Mouse (Mus musculus) stomach, embryonic 14.5 days (tissue): Measurements from ENCODE around the gene Atp5d. TPM values are rescaled to one million over a fixed set of nuclear protein-coding genes. Genes with fewer than 3 reads are reported as not detected.

Experiments
- ATAC-seq: fragments of 200-750 bp; cut with Nextera tagmentation; 2 replicates; pipeline ENCODE4 v1.8.0; 2017; ENCODE audit warnings: low read depth, moderate TSS enrichment; ENCODE audit not compliant: insufficient number of reproducible peaks, insufficient read depth, low FRiP score
- H3K27ac ChIP-seq: fragments of 300-500 bp; sonication (generic); 2 replicates; pipeline ENCODE4 v1.5.1; 2014; ENCODE audit warnings: mild to moderate bottlenecking, low read length, moderate library complexity, mixed read lengths
- H3K27me3 ChIP-seq: fragments of 300-500 bp; sonication (generic); 2 replicates; pipeline ENCODE4 v1.6.1; 2014; ENCODE audit warnings: low read length, control low read depth, mixed read lengths; ENCODE audit not compliant: control insufficient read depth, insufficient read depth
- H3K36me3 ChIP-seq: fragments of 300-500 bp; sonication (generic); 2 replicates; pipeline ENCODE4 v1.6.1; 2014; ENCODE audit warnings: mild to moderate bottlenecking, control low read depth, low read length, moderate library complexity, mixed read lengths; ENCODE audit not compliant: control insufficient read depth, insufficient read depth
- H3K4me1 ChIP-seq: fragments of 300-500 bp; sonication (generic); 2 replicates; pipeline ENCODE4 v1.6.1; 2014; ENCODE audit warnings: low read length, control low read depth, mixed read lengths; ENCODE audit not compliant: control insufficient read depth, insufficient read depth
- H3K4me2 ChIP-seq: fragments of 300-500 bp; sonication (generic); replicated peaks from 2 replicates; pipeline ENCODE4 v1.6.1; 2014; ENCODE audit warnings: low read depth, low read length, control low read depth
- H3K4me3 ChIP-seq: fragments of 300-500 bp; sonication (generic); 2 replicates; pipeline ENCODE4 v1.5.1; 2014; ENCODE audit warnings: low read depth, low read length, control low read depth
- H3K9ac ChIP-seq: fragments of 300-500 bp; sonication (generic); replicated peaks from 2 replicates; pipeline ENCODE4 v1.6.1; 2014; ENCODE audit warnings: low read depth, mild to moderate bottlenecking, control low read depth, low read length, moderate library complexity, mixed read lengths
- H3K9me3 ChIP-seq: fragments of 300-500 bp; sonication (generic); 2 replicates; pipeline ENCODE4 v1.6.1; 2016; ENCODE audit warnings: low read depth, low read length, control low read depth; ENCODE audit not compliant: control insufficient read depth
- WGBS: fragments of 180-500 bp; shearing (Covaris S2); extraction: QIAGEN DNeasy Blood & Tissue Kit; methylation state at CpG from one replicate; pipeline ENCODE4 v1.1.7; 2014; 5-methylcytosine and 5-hydroxymethylcytosine counted together
- polyA plus RNA-seq: library from polyadenylated mRNA; unstranded; fragments of >200 nt; fragmentation: Nextera tagmentation; extraction: Ambion mirVana; gene quantifications from 2 replicates; pipeline ENCODE4 v1.2.1, GENCODE M21; 2014

The Atp5d gene
- polyA plus RNA-seq, 1 experiment from 2014 or later: 531 TPM

GRCm38 (mm10) chr10:80144864-80145838 is 6.7 kb downstream of the Atp5d start:
- Histone ChIP-seq H3K9ac (no peak overlapping the region), H3K4me1 (peaks cover 33% of the 10 kb centered on the region), H3K4me2 (no peak overlapping the region), H3K36me3 (peaks cover 27% of the 10 kb centered on the region; the same call in 1 of the 2 replicates), H3K4me3 (no peak overlapping the region), H3K9me3 (no peaks in the 10 kb centered on the region), H3K27me3 (no peaks in the 10 kb centered on the region), H3K27ac (peak overlapping the region; percentile 100; the same call in 1 of the 2 replicates)
- no peak for ATAC-seq
- WGBS: 75% methylated on average over 20 of the region's 20 CpGs

- Histone ChIP-seq H3K4me3 (no peak overlapping the region), H3K36me3 (peaks cover 27% of the 10 kb centered on the region; the same call in 1 of the 2 replicates), H3K9me3 (no peaks in the 10 kb centered on the region), H3K4me2 (no peak overlapping the region), H3K9ac (no peak overlapping the region), H3K4me1 (peaks cover 31% of the 10 kb centered on the region), H3K27me3 (no peaks in the 10 kb centered on the region), H3K27ac (peak overlapping the region; percentile 100; the same call in 1 of the 2 replicates)
- ATAC-seq: no peak
- WGBS: 87% methylated on average over 6 of the region's 6 CpGs
Measured at GRCm38 (mm10) chr10:80145896-80146295, 7.5 kb downstream of the Atp5d start.

GRCm38 (mm10) chr10:80146568-80147011 is 8.2 kb downstream of the Atp5d start:
- H3K27ac ChIP-seq: peak overlapping the region; percentile 100; the same call in 1 of the 2 replicates
- no peaks in the 10 kb centered on the region for H3K9me3 ChIP-seq
- WGBS: 71% methylated on average over 4 of the region's 4 CpGs
- peaks cover 29% of the 10 kb centered on the region for H3K4me1 ChIP-seq
- H3K27me3 ChIP-seq: no peaks in the 10 kb centered on the region
- 0 out of 2 replicates have a peak overlapping the region, but pooled peaks have one; percentile 18 for H3K9ac ChIP-seq
- H3K36me3 ChIP-seq: peaks cover 31% of the 10 kb centered on the region; the same call in 1 of the 2 replicates
- ATAC-seq: no peak
- H3K4me2 ChIP-seq: no peak overlapping the region
- H3K4me3 ChIP-seq: no peak overlapping the region

- Histone ChIP-seq H3K27me3 (no peaks in the 10 kb centered on the region), H3K9me3 (no peaks in the 10 kb centered on the region), H3K4me2 (peak overlapping the region; percentile 46), H3K9ac (peak overlapping the region; percentile 90; the same call in 1 of the 2 replicates), H3K27ac (peak overlapping the region; percentile 100), H3K4me3 (peak overlapping the region; percentile 67; the same call in 1 of the 2 replicates), H3K4me1 (peaks cover 29% of the 10 kb centered on the region), H3K36me3 (peaks cover 37% of the 10 kb centered on the region; the same call in 1 of the 2 replicates)
- WGBS: 63% methylated on average over 5 of the region's 5 CpGs
- ATAC-seq: no peak
Measured at GRCm38 (mm10) chr10:80147146-80147718, 8.8 kb downstream of the Atp5d start.

GRCm38 (mm10) chr10:80147719-80148601 is 9.5 kb downstream of the Atp5d start, which contains the start of gene Midn:
TSS of gene Midn (plus strand) at chr10:80148272.
- Histone ChIP-seq H3K27ac (peak within 1 kb of the TSS; percentile 100), H3K4me1 (peaks cover 33% of the 10 kb centered on the region), H3K9ac (peak within 1 kb of the TSS; percentile 90), H3K4me3 (peak within 1 kb of the TSS; percentile 67), H3K27me3 (no peaks in the 10 kb centered on the region), H3K4me2 (peak within 1 kb of the TSS; percentile 46), H3K9me3 (no peaks in the 10 kb centered on the region), H3K36me3 (peaks cover 44% of the 10 kb centered on the region)
- peak; percentile 46 for ATAC-seq
- 2% methylated on average over 39 of the region's 42 CpGs for WGBS

- Histone ChIP-seq H3K4me2 (peak overlapping the region; percentile 46), H3K9me3 (no peaks in the 10 kb centered on the region), H3K27me3 (no peaks in the 10 kb centered on the region), H3K9ac (peak overlapping the region; percentile 90), H3K4me1 (peaks cover 41% of the 10 kb centered on the region), H3K36me3 (peaks cover 47% of the 10 kb centered on the region), H3K27ac (peak overlapping the region; percentile 100), H3K4me3 (peak overlapping the region; percentile 67)
- under 1% methylated on average over 57 of the region's 57 CpGs for WGBS
- ATAC-seq: peak; percentile 42
Measured at GRCm38 (mm10) chr10:80148610-80149290, 10.3 kb downstream of the Atp5d start.

GRCm38 (mm10) chr10:80149291-80150225 is 11.1 kb downstream of the Atp5d start:
- Histone ChIP-seq H3K36me3 (peaks cover 48% of the 10 kb centered on the region), H3K4me3 (peak overlapping the region; percentile 67), H3K27ac (peak overlapping the region; percentile 100), H3K9me3 (no peaks in the 10 kb centered on the region), H3K4me2 (peak overlapping the region; percentile 94), H3K9ac (peak overlapping the region; percentile 92), H3K4me1 (peaks cover 44% of the 10 kb centered on the region), H3K27me3 (no peaks in the 10 kb centered on the region)
- peak; percentile 79 for ATAC-seq
- under 1% methylated on average over 87 of the region's 88 CpGs for WGBS
